Mouse (Mus musculus) olfactory bulb, adult 2 months (tissue): ENCODE results near the gene Psenen.

Experiments used
- CTCF ChIP-seq: fragments of 200-500 bp; IDR thresholded peaks from 2 replicates; pipeline ENCODE4 v1.5.1; 2012; ENCODE audit warnings: low read depth, mild to moderate bottlenecking, low read length, moderate library complexity; ENCODE audit not compliant: insufficient read depth
- POLR2A ChIP-seq: fragments of 200-500 bp; IDR thresholded peaks from 2 replicates; pipeline ENCODE4 v1.6.1; 2012; ENCODE audit warnings: mild to moderate bottlenecking, low read depth, low read length, moderate library complexity; ENCODE audit not compliant: insufficient read depth

- TF ChIP-seq CTCF (no peak), POLR2A (no peak)
Observed at GRCm38 (mm10) chr7:30592772-30593423, 29.5 kb upstream of the Psenen start.
